Mouse (Mus musculus) skeletal muscle tissue, adult 2 months (tissue): ENCODE data around the gene Chmp2a.

Experiments used
- DNase-seq: peaks from one replicate; pipeline ENCODE4 v3.0.0-alpha.2; 2012; ENCODE audit warnings: low read depth, low spot score

Chmp2a gene

GRCm38 (mm10) chr7:13003380-13003779, 31.2 kb downstream of the Chmp2a start:
- no peak for DNase-seq

GRCm38 (mm10) chr7:13001584-13001983, 33.0 kb downstream of the Chmp2a start:
- no peak for DNase-seq

GRCm38 (mm10) chr7:12998851-12999250, 35.8 kb downstream of the Chmp2a start, which contains the start of gene Trim28:
Trim28 (plus strand) TSS chr7:12999114.
- no peak for DNase-seq

- no peak for DNase-seq
Observed at GRCm38 (mm10) chr7:12998053-12998452, 36.6 kb downstream of the Chmp2a start, which contains the start of gene Slc27a5. Slc27a5 (minus strand) TSS chr7:12998192.

GRCm38 (mm10) chr7:12997230-12997629, 37.4 kb downstream of the Chmp2a start:
- no peak for DNase-seq

- no peak for DNase-seq
Observed at GRCm38 (mm10) chr7:12995862-12996261, 38.7 kb downstream of the Chmp2a start.

- no peak for DNase-seq
Observed at GRCm38 (mm10) chr7:12993148-12993547, 41.5 kb downstream of the Chmp2a start.

- no peak for DNase-seq
Observed at GRCm38 (mm10) chr7:12992222-12992621, 42.4 kb downstream of the Chmp2a start.

- no peak for DNase-seq
Observed at GRCm38 (mm10) chr7:12987409-12988189, 47.0 kb downstream of the Chmp2a start.

GRCm38 (mm10) chr7:12986906-12987305, 47.7 kb downstream of the Chmp2a start:
- DNase-seq: no peak

GRCm38 (mm10) chr7:12985724-12986123, 48.9 kb downstream of the Chmp2a start:
- DNase-seq: no peak
